Mouse (Mus musculus) forebrain, embryonic 16.5 days (tissue): ENCODE measurements around the gene Tnfrsf22. TPM values are rescaled to one million over a fixed set of nuclear protein-coding genes. Genes with fewer than 3 reads are reported as not detected.
"Not testable (repeated sequence)": the region's sequence is repeated elsewhere in the genome, so short reads cannot be mapped to it uniquely, and the experiment has no call there.

Source experiments
- ATAC-seq: fragments of 200-750 bp; cut with Nextera tagmentation; 2 replicates; pipeline ENCODE4 v1.8.0; 2017; ENCODE audit warnings: mild to moderate bottlenecking, moderate library complexity
- H3K27ac ChIP-seq: fragments of 300-500 bp; sonication (generic); 2 replicates; pipeline ENCODE4 v1.5.1; 2014; ENCODE audit warnings: low read length, control low read depth
- H3K27me3 ChIP-seq: fragments of 300-500 bp; sonication (generic); replicated peaks from 2 replicates; pipeline ENCODE4 v1.6.1; 2014; ENCODE audit warnings: low read length; ENCODE audit not compliant: control insufficient read depth, insufficient read depth
- H3K36me3 ChIP-seq: fragments of 300-500 bp; sonication (generic); 2 replicates; pipeline ENCODE4 v1.6.1; 2014; ENCODE audit not compliant: control insufficient read depth, insufficient read depth
- H3K4me1 ChIP-seq: fragments of 300-500 bp; sonication (generic); replicated peaks from 2 replicates; pipeline ENCODE4 v1.6.1; 2014; ENCODE audit warnings: low read length; ENCODE audit not compliant: control insufficient read depth, insufficient read depth
- H3K4me2 ChIP-seq: fragments of 300-500 bp; sonication (generic); 2 replicates; pipeline ENCODE4 v1.6.1; 2014; ENCODE audit warnings: mild to moderate bottlenecking, low read length, control low read depth
- H3K4me3 ChIP-seq: fragments of 300-500 bp; sonication (generic); replicated peaks from 2 replicates; pipeline ENCODE4 v1.5.1; 2014; ENCODE audit warnings: mild to moderate bottlenecking, low read length, control low read depth
- H3K9ac ChIP-seq: fragments of 300-500 bp; sonication (generic); replicated peaks from 2 replicates; pipeline ENCODE4 v1.6.1; 2014; ENCODE audit warnings: low read depth, low read length, control low read depth
- H3K9me3 ChIP-seq: fragments of 300-500 bp; sonication (generic); 2 replicates; pipeline ENCODE4 v1.6.1; 2016; ENCODE audit warnings: low read length; ENCODE audit not compliant: control insufficient read depth
- WGBS: fragments of 180-500 bp; shearing (Covaris S2); extraction: QIAGEN DNeasy Blood & Tissue Kit; methylation state at CpG from one replicate; pipeline ENCODE4 v1.1.7; 2014; 5-methylcytosine and 5-hydroxymethylcytosine counted together
- polyA plus RNA-seq: library from polyadenylated mRNA; unstranded; fragments of >200 nt; fragmentation: Nextera tagmentation; extraction: Ambion mirVana; gene quantifications from 2 replicates; pipeline ENCODE4 v1.2.1, GENCODE M21; 2015

Gene Tnfrsf22
- polyA plus RNA-seq, 1 experiment from 2014 or later = 3.9 TPM

DNA sequence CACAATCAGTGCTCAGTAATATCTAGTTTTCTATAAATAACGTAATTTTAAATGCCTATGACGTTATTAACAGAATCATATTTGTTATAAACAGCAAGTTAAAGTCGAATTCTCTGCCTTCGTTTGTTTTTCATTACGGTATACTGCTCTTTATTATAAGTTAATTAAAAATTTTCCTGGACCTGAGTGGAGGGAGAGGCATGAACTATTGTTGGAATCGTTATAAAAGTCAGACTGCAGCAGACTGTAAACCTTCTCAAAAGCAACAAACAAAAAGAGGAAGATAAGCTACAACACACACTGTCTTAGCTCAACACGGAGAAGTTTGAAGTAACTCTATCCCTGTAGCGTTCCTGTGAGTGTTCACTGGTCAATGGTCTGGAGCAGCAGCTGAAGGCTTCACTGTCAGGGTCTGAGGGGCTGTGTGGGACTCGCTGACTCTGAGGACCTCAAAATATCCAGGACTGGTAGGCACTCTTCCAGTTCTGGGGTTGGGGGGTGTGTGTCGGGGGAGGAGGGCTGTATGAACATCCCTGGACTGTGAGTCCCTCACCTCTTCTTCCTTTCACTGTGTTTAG lies 397 bp upstream of the Tnfrsf22 start:
- not testable (repeated sequence) for H3K27ac ChIP-seq, H3K36me3 ChIP-seq, H3K9me3 ChIP-seq, ATAC-seq, H3K9ac ChIP-seq, H3K4me1 ChIP-seq, H3K27me3 ChIP-seq
- Histone ChIP-seq H3K4me2 (peak overlapping the region; percentile 91), H3K4me3 (peak overlapping the region; percentile 81)
- 47% methylated on average over 10 of the region's 10 CpGs for WGBS

DNA sequence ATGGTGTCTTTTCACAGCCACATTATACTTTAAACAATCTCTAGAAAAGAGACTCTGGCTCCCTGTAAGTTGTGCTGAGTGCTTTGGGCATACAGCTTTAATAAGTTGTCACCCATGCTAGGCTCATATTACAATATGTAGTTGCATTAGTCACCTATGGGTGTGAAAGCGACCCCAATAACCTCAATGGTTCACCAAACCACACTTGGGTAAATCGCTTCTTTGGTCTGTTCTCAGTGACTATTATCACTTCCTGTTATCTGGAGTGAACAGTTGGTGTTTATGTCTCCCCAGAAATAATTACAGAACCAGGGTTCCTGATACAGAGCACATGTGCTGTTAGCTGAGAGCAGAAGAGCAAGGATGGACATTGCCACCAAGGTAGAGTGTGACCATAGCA lies 5.5 kb downstream of the Tnfrsf22 start:
- H3K27ac ChIP-seq, H3K9ac ChIP-seq: not testable (repeated sequence)

GRCm38 (mm10) chr7:143636674-143637073 lies 12.8 kb downstream of the Tnfrsf22 start:
- Histone ChIP-seq H3K4me1 (no peaks in the 10 kb centered on the region), H3K36me3 (no peaks in the 10 kb centered on the region), H3K9ac (no peak overlapping the region), H3K9me3 (no peaks in the 10 kb centered on the region), H3K27ac (no peak overlapping the region), H3K27me3 (no peaks in the 10 kb centered on the region), H3K4me2 (no peak overlapping the region), H3K4me3 (no peak overlapping the region)
- no peak for ATAC-seq
- WGBS = 96% methylated on average over 1 of the region's 1 CpGs

More for the DNA sequence above, 5.5 kb downstream of the Tnfrsf22 start:
- H3K4me3 ChIP-seq, H3K36me3 ChIP-seq, H3K4me1 ChIP-seq, H3K27me3 ChIP-seq, H3K9me3 ChIP-seq, ATAC-seq, H3K4me2 ChIP-seq: not testable (repeated sequence)
- WGBS = 86% methylated on average over 2 of the region's 2 CpGs

DNA sequence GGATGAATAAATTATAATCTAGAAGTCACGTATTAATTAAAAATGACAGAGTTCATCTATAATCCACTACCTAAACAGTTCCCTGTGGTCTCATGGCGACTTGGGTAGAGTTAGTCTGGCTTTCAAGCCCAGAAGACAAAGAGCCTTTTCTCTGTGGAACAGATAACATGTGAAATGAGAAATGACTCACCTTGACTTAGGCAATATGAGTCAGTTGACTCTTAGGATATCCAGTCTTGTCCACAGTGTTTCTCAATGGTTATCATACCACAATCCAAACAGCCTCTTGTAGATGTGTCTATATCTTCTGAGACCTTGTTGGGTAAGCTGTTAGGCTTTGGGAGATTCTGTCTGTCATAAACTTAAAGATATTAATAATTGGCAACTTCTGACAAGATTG lies 18.0 kb downstream of the Tnfrsf22 start:
- H3K4me2 ChIP-seq = no peak overlapping the region
- WGBS = 72% methylated on average over 2 of the region's 2 CpGs
- H3K9ac ChIP-seq = no peak overlapping the region
- no peak overlapping the region for H3K4me3 ChIP-seq
- ATAC-seq = no peak
- H3K27me3 ChIP-seq = no peaks in the 10 kb centered on the region
- no peaks in the 10 kb centered on the region for H3K9me3 ChIP-seq
- H3K27ac ChIP-seq = no peak overlapping the region
- no peaks in the 10 kb centered on the region for H3K4me1 ChIP-seq
- no peaks in the 10 kb centered on the region for H3K36me3 ChIP-seq

DNA sequence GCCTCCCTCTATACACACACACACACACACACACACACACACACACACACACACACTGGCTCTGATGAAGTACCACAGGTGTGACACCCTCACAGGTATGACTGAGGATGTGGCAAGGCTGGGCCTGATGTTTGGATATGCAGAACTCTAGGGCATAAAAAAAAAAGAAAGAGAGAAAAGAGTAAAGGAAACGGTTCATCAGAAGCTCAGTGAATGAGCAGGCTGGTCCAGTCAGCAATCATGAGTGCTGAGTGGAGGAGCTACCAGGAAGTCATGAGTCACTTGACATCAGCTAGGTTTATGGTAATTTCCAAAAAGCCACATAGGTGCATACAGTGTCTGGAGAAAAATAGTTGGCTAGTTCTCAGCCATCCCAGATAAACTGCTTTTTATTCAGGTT lies 20.0 kb downstream of the Tnfrsf22 start:
- no peak overlapping the region for H3K9ac ChIP-seq
- H3K27ac ChIP-seq = no peak overlapping the region
- no peaks in the 10 kb centered on the region for H3K36me3 ChIP-seq
- no peak overlapping the region for H3K4me3 ChIP-seq
- WGBS = 66% methylated on average over 1 of the region's 1 CpGs
- H3K9me3 ChIP-seq = no peaks in the 10 kb centered on the region
- H3K27me3 ChIP-seq = no peaks in the 10 kb centered on the region
- no peak overlapping the region for H3K4me2 ChIP-seq
- no peaks in the 10 kb centered on the region for H3K4me1 ChIP-seq
- no peak for ATAC-seq

DNA sequence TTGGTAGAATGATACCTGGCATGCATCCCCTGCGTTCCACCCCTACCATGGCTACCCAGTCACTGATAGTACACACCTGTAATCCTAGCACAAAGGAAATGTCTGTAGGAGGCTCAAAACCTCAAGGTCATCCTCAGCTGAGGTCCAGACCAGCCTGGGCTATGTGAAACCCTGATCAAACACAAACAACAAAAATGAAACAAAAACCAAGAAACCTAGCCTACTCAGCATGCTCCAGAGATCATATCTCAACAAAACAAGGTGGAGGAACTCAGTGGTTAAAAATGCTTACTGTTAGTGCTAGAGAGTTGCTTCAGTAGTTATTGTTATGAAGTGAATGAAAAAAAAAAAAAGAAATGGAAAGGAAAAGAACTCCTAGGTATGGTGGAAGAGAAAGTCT lies 20.9 kb downstream of the Tnfrsf22 start, which contains the start of gene Tnfrsf26:
Tnfrsf26 (minus strand) TSS at position 183 of the 400 bp plus-strand sequence.
- Histone ChIP-seq H3K27ac (no peak within 1 kb of the TSS), H3K9ac (no peak within 1 kb of the TSS), H3K9me3 (no peaks in the 10 kb centered on the region), H3K27me3 (no peaks in the 10 kb centered on the region), H3K4me2 (no peak within 1 kb of the TSS), H3K36me3 (no peaks in the 10 kb centered on the region), H3K4me3 (no peak within 1 kb of the TSS), H3K4me1 (no peaks in the 10 kb centered on the region)
- no peak for ATAC-seq
- WGBS = 96% methylated on average over 1 of the region's 1 CpGs

GRCm38 (mm10) chr7:143627555-143628286 lies 21.7 kb downstream of the Tnfrsf22 start:
- Histone ChIP-seq H3K36me3 (no peaks in the 10 kb centered on the region), H3K9ac (no peak overlapping the region), H3K4me3 (no peak overlapping the region), H3K27ac (no peak overlapping the region), H3K4me1 (no peaks in the 10 kb centered on the region), H3K4me2 (no peak overlapping the region), H3K9me3 (no peaks in the 10 kb centered on the region), H3K27me3 (no peaks in the 10 kb centered on the region)
- ATAC-seq = no peak
- WGBS = 61% methylated on average over 10 of the region's 10 CpGs

DNA sequence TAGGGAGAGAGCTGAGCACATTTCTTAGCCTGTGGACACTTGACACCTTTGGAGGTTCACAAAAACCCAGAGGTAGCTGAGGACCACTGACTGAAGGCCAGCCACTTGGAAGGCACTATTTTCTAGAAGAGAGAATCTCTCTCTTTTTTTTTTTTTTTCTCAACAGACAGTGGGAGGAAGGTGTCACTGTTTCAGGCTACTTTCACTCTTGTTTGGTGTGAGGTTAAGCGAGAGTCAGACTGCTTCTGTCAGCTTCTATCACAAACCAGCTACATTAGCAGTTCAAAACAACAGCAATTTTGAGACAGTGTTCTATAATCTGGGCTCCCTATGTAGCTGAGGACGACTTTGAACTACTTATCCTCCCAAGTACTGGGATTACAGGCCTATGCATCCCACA lies 23.3 kb downstream of the Tnfrsf22 start:
- H3K9ac ChIP-seq = no peak overlapping the region
- no peak for ATAC-seq
- H3K4me1 ChIP-seq = no peaks in the 10 kb centered on the region
- no peak overlapping the region for H3K4me2 ChIP-seq
- H3K4me3 ChIP-seq = no peak overlapping the region
- H3K27me3 ChIP-seq = no peaks in the 10 kb centered on the region
- no peaks in the 10 kb centered on the region for H3K9me3 ChIP-seq
- H3K36me3 ChIP-seq = no peaks in the 10 kb centered on the region
- 64% methylated on average over 2 of the region's 2 CpGs for WGBS
- H3K27ac ChIP-seq = no peak overlapping the region

- no peak overlapping the region for H3K9ac ChIP-seq
- H3K4me3 ChIP-seq = no peak overlapping the region
- no peak for ATAC-seq
- 78% methylated on average over 5 of the region's 5 CpGs for WGBS
- H3K4me1 ChIP-seq = no peaks in the 10 kb centered on the region
- no peaks in the 10 kb centered on the region for H3K9me3 ChIP-seq
- H3K27ac ChIP-seq = no peak overlapping the region
- H3K27me3 ChIP-seq = no peaks in the 10 kb centered on the region
- no peak overlapping the region for H3K4me2 ChIP-seq
- H3K36me3 ChIP-seq = no peaks in the 10 kb centered on the region
These were observed 24.3 kb downstream of the Tnfrsf22 start for GRCm38 (mm10) chr7:143625151-143625550.
